Mouse (Mus musculus): ENCODE data around the gene Marf1. TPM values are rescaled to one million over a fixed set of nuclear protein-coding genes. Genes with fewer than 3 reads are reported as not detected.
"Not testable (repeated sequence)": the region's sequence is repeated elsewhere in the genome, so short reads cannot be mapped to it uniquely, and the experiment has no call there.

Marf1 gene
- 23.1 to 49.6 TPM (median 23.7 TPM) in 3 replicates for total RNA-seq (2017)

- peak; percentile 60 for ATAC-seq (replicated peaks; ENCODE audit: insufficient number of reproducible peaks, low FRiP score, low TSS enrichment, poor library complexity, severe bottlenecking)
Observed at GRCm38 (mm10) chr16:14162988-14163416, at the start of gene Marf1, which contains the start of gene Nde1. TSS of gene Marf1 (minus strand) at chr16:14163351. TSS of gene Nde1 (plus strand) at chr16:14163275.

- ATAC-seq (replicated peaks; ENCODE audit: insufficient number of reproducible peaks, low FRiP score, low TSS enrichment, poor library complexity, severe bottlenecking), result no peak
Observed at GRCm38 (mm10) chr16:14198798-14199197, 35.6 kb upstream of the Marf1 start.

- ATAC-seq (replicated peaks; ENCODE audit: insufficient number of reproducible peaks, low FRiP score, low TSS enrichment, poor library complexity, severe bottlenecking), result no peak
Observed at GRCm38 (mm10) chr16:14195427-14195826, 32.3 kb upstream of the Marf1 start.

- no peak for ATAC-seq (replicated peaks; ENCODE audit: insufficient number of reproducible peaks, low FRiP score, low TSS enrichment, poor library complexity, severe bottlenecking)
Observed at GRCm38 (mm10) chr16:14194164-14194950, 31.2 kb upstream of the Marf1 start.

GRCm38 (mm10) chr16:14185516-14185915, 22.4 kb upstream of the Marf1 start:
- ATAC-seq (replicated peaks; ENCODE audit: insufficient number of reproducible peaks, low FRiP score, low TSS enrichment, poor library complexity, severe bottlenecking), result no peak

GRCm38 (mm10) chr16:14183856-14184255, 20.7 kb upstream of the Marf1 start:
- ATAC-seq (replicated peaks; ENCODE audit: insufficient number of reproducible peaks, low FRiP score, low TSS enrichment, poor library complexity, severe bottlenecking), result no peak

- ATAC-seq (replicated peaks; ENCODE audit: insufficient number of reproducible peaks, low FRiP score, low TSS enrichment, poor library complexity, severe bottlenecking), result no peak
Observed at GRCm38 (mm10) chr16:14182360-14182759, 19.2 kb upstream of the Marf1 start.

- no peak for ATAC-seq (replicated peaks; ENCODE audit: insufficient number of reproducible peaks, low FRiP score, low TSS enrichment, poor library complexity, severe bottlenecking)
Observed at GRCm38 (mm10) chr16:14180163-14180733, 17.1 kb upstream of the Marf1 start.

GRCm38 (mm10) chr16:14178041-14178440, 14.9 kb upstream of the Marf1 start:
- ATAC-seq (replicated peaks; ENCODE audit: insufficient number of reproducible peaks, low FRiP score, low TSS enrichment, poor library complexity, severe bottlenecking), result no peak

- no peak for ATAC-seq (replicated peaks; ENCODE audit: insufficient number of reproducible peaks, low FRiP score, low TSS enrichment, poor library complexity, severe bottlenecking)
Observed at GRCm38 (mm10) chr16:14169706-14170105, 6.6 kb upstream of the Marf1 start.

- no peak for ATAC-seq (replicated peaks; ENCODE audit: insufficient number of reproducible peaks, low FRiP score, low TSS enrichment, poor library complexity, severe bottlenecking)
Observed at GRCm38 (mm10) chr16:14166490-14166889, 3.3 kb upstream of the Marf1 start.

- no peak for ATAC-seq (replicated peaks; ENCODE audit: insufficient number of reproducible peaks, low FRiP score, low TSS enrichment, poor library complexity, severe bottlenecking)
Observed at GRCm38 (mm10) chr16:14163731-14164130, 580 bp upstream of the Marf1 start.

- no peak for ATAC-seq (replicated peaks; ENCODE audit: insufficient number of reproducible peaks, low FRiP score, low TSS enrichment, poor library complexity, severe bottlenecking)
Observed at GRCm38 (mm10) chr16:14160941-14161340, 2.2 kb downstream of the Marf1 start.

- peak; percentile 25 for ATAC-seq (replicated peaks; ENCODE audit: insufficient number of reproducible peaks, low FRiP score, low TSS enrichment, poor library complexity, severe bottlenecking)
Observed at GRCm38 (mm10) chr16:14159746-14160131, 3.4 kb downstream of the Marf1 start.

- ATAC-seq (replicated peaks; ENCODE audit: insufficient number of reproducible peaks, low FRiP score, low TSS enrichment, poor library complexity, severe bottlenecking), result peak; percentile 94
Observed at GRCm38 (mm10) chr16:14158936-14159745, 4.0 kb downstream of the Marf1 start.

- no peak for ATAC-seq (replicated peaks; ENCODE audit: insufficient number of reproducible peaks, low FRiP score, low TSS enrichment, poor library complexity, severe bottlenecking)
Observed at GRCm38 (mm10) chr16:14158536-14158935, 4.6 kb downstream of the Marf1 start.

GRCm38 (mm10) chr16:14156312-14156711, 6.8 kb downstream of the Marf1 start:
- no peak for ATAC-seq (replicated peaks; ENCODE audit: insufficient number of reproducible peaks, low FRiP score, low TSS enrichment, poor library complexity, severe bottlenecking)

- not testable (repeated sequence) for ATAC-seq (replicated peaks; ENCODE audit: insufficient number of reproducible peaks, low FRiP score, low TSS enrichment, poor library complexity, severe bottlenecking)
Observed at GRCm38 (mm10) chr16:14155638-14156037, 7.5 kb downstream of the Marf1 start.

GRCm38 (mm10) chr16:14151718-14152117, 11.4 kb downstream of the Marf1 start:
- ATAC-seq (replicated peaks; ENCODE audit: insufficient number of reproducible peaks, low FRiP score, low TSS enrichment, poor library complexity, severe bottlenecking), result no peak

Measured in monocyte, adult 5-6 weeks (primary cell).